Mouse (Mus musculus): ENCODE data around the gene Pamr1.
A peak's percentile ranks its signal among the peaks of the same experiment; 100 is the strongest.

Pamr1 gene

GRCm38 (mm10) chr2:102549611-102550266, at the start of gene Pamr1:
TSS of gene Pamr1 (plus strand) at chr2:102550012.
- peak; percentile 67 to 72 for DNase-seq (ENCODE audit: low spot score in 2 of 2)

GRCm38 (mm10) chr2:102507633-102508032, 42.2 kb upstream of the Pamr1 start:
- DNase-seq (ENCODE audit: low spot score in 2 of 2): no peak

DNA sequence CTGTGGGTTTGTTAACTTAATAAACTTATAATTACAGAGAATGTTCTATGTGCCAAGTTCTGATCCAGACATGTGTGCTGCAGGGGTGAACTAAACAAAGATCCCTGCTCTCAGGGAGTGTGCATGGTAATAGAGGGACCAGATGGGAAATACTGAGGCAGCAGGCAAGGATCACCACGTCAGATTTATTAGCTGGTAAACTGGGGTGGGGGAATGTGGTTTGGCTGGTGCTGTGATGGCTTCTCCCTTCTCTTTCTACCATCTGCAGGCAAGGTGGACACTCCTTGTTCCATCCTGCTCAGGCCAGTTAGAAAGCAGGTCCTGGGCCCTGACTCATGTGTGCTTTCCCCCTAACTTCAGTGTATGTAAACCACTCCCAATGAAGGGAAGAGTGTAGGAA, 41.7 kb upstream of the Pamr1 start:
- DNase-seq (ENCODE audit: low spot score in 2 of 2): no peak

DNA sequence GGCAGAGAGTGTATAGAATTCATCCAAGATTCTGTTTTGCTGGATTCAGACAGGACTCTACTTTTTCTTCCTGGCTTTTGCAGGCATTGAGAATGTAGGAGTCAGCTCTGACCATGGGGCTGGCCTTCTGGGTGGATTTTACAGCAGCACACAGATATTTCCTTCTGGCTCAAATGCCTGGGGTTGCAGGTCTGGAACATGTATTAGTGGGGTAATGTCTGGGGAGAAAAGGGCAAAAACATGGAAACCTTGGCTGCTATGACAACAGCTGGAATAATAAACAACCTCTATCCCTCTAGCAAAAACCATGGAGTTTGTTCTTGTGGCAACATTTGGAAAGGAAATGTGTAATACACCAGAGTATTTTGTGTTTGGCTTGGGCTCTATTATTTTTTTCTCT, 29.9 kb upstream of the Pamr1 start:
- DNase-seq (ENCODE audit: low spot score in 2 of 2): no peak

- no peak for DNase-seq (ENCODE audit: low spot score in 2 of 2)
Measured at GRCm38 (mm10) chr2:102527563-102527962, 22.2 kb upstream of the Pamr1 start.

DNA sequence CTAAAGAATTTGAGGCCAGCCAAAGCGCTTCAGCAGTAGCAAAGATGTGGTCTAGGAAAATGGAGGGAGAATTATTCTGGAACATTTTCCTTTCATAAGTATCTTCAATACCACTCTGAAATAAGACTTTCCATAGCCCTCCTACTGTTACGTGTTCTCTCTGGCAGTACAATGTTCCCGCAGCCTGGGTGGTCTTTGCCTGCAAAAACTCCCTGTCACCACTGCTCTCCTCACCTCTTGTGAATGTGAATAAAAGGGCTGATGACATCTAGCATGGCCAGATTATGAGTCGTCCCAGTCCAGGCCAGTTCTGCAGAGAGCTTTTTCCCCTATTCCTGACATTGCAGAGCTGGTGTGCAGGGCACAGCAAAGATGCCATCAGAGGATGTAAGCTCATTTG, 16.4 kb upstream of the Pamr1 start:
- no peak for DNase-seq (ENCODE audit: low spot score in 2 of 2)

- DNase-seq (ENCODE audit: low spot score in 2 of 2): no peak
Measured at GRCm38 (mm10) chr2:102536766-102537165, 13.0 kb upstream of the Pamr1 start.

- no peak for DNase-seq (ENCODE audit: low spot score in 2 of 2)
Measured at GRCm38 (mm10) chr2:102540438-102541230, 9.2 kb upstream of the Pamr1 start.

- DNase-seq (ENCODE audit: low spot score in 2 of 2): no peak
Measured at GRCm38 (mm10) chr2:102541404-102542125, 8.2 kb upstream of the Pamr1 start.

- no peak for DNase-seq (ENCODE audit: low spot score in 2 of 2)
Measured at GRCm38 (mm10) chr2:102543961-102544719, 5.7 kb upstream of the Pamr1 start.

GRCm38 (mm10) chr2:102550910-102551582, 1.2 kb downstream of the Pamr1 start:
- no peak for DNase-seq (ENCODE audit: low spot score in 2 of 2)

- DNase-seq (ENCODE audit: low spot score in 2 of 2): no peak
Measured at GRCm38 (mm10) chr2:102551594-102551993, 1.8 kb downstream of the Pamr1 start.

DNA sequence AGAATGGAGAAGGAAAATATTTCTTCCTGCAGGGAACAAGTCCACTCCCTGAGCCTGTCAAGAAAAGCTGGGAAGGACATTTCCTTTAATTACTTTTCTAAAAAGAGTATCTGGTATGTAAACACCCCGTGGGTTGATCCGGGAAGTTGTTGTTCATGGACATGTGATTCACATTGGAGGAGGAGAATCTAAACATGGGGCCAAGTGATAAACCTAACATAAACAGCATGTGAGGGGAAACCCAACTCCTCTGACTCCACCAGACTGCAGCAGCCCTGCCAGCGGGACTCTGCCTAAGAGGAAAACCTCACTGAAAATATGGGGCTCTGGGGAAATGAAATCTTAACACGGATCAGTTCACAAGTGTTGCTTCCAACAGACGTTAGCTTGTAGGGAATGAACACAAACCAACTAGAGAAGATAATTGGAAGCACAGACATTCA, 2.3 kb downstream of the Pamr1 start:
- DNase-seq (ENCODE audit: low spot score in 2 of 2): peak in 1 of 2 experiments; percentile 39

DNA sequence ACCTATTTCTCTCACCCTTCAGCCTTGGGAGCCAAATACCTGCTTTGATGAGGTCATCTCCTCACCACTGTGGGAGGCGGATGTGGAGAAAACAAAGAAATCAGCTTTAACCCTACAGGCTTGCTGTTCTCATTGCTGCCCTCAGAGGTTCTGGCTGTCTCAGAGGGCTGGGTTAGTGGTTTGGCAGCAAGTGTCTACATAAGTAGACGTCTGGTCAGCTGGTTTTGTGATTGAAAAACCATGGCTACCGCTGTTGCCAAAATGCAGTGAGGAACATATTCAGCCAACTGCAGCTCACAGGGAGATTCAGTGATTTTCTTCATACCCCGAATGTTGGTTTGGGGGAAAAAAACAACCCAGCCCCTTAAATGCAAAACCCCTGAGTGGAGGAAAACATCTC, 7.3 kb downstream of the Pamr1 start:
- no peak for DNase-seq (ENCODE audit: low spot score in 2 of 2)

DNA sequence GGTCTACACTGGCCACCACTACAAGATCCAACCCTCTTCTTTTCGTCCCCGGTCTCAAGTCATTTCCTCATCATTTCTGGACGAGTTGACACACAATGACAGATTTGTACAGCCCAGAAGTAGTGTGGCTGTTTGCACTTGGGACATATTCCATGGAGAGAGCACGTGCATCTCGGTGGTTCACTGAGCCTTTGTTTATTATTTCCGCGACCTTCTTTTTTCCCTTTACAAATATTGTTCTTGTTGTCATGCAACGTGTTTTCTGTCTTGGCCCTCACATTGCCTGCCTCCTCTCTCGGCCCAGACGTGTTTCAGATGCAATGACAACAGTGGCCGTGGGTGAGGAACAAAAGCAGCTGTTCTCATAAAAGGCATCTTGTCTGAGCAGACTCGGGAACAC, 9.2 kb downstream of the Pamr1 start:
- no peak for DNase-seq (ENCODE audit: low spot score in 2 of 2)

GRCm38 (mm10) chr2:102563848-102564247, 14.0 kb downstream of the Pamr1 start:
- no peak for DNase-seq (ENCODE audit: low spot score in 2 of 2)

- DNase-seq (ENCODE audit: low spot score in 2 of 2): no peak
Measured at GRCm38 (mm10) chr2:102579248-102579647, 29.4 kb downstream of the Pamr1 start.

- DNase-seq (ENCODE audit: low spot score in 2 of 2): no peak
Measured at GRCm38 (mm10) chr2:102589977-102590376, 40.2 kb downstream of the Pamr1 start.

- no peak for DNase-seq (ENCODE audit: low spot score in 2 of 2)
Measured at GRCm38 (mm10) chr2:102594535-102594934, 44.7 kb downstream of the Pamr1 start.

- no peak for DNase-seq (ENCODE audit: low spot score in 2 of 2)
Measured at GRCm38 (mm10) chr2:102595395-102596130, 45.8 kb downstream of the Pamr1 start.
